Mouse (Mus musculus): ENCODE measurements around the gene Cog1.

Gene Cog1

DNA sequence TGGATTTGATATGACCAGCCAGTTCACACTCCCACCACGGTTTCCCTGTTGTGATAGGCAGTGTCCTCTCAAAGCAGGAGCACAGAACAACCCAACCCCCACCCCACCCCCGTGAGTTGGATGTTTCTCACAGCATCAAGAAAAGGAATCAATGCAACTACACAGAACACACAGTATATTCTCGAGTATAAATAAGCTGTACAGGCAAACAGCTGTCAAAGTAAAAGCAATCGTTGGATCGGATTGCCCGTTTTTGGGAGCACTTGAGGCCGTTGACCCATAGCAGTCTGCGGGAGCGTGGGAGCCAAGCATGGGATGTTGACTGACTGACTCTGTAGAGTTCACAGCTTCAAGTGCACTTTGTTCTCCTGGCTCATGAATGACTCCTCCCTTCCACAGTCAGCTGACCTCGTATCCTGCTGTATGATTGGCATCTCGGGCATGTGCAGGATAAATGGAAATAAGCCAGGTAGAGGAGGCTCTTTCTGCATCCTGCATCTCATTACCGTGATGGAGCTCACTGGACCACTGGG lies 49.1 kb downstream of the Cog1 start:
- in situ Hi-C loops (cut with MboI, MseI), result no loop called here

DNA sequence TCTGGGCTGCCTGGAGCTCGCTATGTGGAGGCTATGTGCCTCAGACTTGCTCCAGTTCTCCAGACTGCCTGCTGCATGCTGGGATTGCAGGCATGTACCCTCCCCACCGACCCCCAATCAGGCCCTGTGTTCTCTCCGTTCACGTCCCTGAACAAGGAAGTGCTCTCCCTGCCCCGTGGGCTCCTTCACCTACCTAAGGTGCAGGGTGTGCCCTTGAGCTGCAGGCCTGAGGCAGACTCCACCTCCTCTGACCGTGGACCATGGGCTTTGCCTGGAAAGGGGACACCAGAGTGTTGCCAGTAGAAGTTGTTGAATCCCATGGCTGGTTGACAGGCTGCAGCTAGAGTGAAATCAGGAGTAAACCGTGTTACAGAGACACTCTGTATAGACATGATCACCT lies 50.7 kb downstream of the Cog1 start:
- in situ Hi-C loops (cut with MboI, MseI), result no loop called here

DNA sequence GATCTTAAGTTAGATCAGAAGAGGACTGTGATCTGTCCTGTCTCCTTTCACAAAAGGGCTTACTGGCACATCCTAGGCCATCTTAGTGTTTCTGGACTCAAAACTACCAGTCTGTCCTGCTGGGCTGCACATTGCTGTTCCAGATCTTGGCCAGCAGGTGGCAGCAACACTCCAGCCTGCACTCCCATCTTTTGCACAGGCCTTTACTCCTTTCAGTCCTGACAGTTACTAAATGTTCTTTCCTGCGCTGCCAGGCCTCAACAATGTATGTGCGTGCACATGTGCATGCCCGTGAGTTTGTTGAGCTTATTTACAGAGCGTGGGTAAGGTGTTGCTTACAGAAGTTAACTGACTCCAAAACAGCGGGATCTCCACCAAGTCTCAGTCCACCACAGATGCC lies 54.8 kb downstream of the Cog1 start:
- in situ Hi-C loops (cut with MboI, MseI), result no loop called here

DNA sequence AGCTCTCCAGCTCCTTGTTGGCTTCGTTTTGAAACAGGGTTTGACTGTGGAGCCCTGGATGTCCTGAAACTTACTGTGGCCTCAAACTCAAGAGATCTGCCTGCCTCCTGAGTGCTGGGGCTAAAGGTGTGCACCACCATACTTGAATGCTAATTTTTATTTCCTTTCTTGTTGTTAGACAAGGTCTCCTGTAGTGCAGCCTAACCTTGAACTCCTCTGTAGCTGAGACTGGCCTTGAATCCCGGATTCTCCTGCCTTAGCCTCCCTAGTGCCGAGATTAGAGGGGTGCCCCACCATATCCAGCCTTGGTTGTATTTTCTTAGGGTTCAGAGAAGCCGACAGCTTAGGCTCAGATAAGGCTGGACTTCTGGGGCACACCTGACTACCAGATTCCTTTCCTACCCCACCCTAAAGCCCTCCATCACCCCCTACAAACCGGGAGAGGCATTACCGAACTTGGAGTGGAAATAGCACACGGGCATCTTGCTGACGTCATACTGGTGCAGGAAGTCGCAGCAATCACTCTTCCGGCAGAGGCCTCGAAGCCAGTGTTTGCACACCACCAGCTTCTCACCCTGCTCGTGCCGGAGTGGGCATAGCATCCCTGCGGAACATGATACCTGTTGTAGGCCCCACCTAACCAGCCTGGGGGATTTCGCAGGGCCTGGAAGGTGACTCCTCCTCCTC lies 57.1 kb downstream of the Cog1 start:
- in situ Hi-C loops (cut with MboI, MseI), result loop anchor here (5.0 kb wide), 1 partner anchor 106 kb away; no protein-coding TSS in a partner anchor

DNA sequence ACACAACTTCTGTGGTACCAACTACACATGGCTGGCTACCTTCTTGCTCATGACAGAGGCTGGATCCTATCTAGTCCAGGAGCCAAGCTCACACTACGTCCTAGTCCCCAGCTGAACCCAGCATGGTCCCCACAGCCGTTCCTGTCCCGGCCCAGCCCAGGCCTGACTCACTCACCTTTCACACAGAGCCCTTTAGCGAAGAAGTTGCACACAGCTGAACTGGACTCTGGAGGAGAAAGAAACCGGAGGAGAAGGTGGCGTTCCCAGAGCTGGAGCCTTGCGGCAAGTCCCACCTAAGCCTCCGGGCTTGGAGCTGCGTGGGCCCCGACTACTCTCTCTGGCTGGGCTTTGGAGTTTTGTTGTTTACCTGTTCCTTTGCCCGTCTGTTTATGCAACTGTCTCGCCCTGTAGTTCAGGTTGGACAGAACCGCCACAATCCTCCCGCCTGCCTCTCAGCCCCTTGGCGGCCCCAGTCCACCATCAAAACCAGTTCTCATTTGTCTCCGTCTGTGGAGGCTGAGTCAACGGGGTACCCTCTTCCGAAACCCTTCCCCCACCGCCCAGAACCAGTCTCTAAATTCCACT lies 59.8 kb downstream of the Cog1 start:
- in situ Hi-C loops (cut with MboI, MseI), result loop anchor here (5.0 kb wide), 1 partner anchor 104 kb away; no protein-coding TSS in a partner anchor

DNA sequence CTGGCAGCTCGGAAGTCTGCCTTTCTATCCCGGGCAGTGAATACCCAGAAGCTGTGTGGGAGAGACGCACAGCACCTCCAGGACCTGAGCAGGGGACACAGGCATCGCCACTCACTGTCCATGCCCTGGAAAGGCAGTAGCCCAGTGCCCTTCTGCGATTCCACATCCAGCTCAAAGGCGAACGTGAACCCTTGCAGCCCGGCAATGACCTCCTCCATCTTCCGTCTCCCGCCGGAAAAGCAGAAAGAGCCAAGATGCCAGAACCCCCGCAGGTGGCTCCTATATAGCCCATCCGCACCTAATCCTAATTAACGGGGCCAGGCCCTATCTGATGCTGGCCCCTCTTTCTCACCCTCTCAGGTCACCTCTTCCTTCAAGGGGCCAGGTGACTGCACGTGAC lies 60.3 kb downstream of the Cog1 start:
- in situ Hi-C loops (cut with MboI, MseI), result loop anchor here (5.0 kb wide), 1 partner anchor 103 kb away; no protein-coding TSS in a partner anchor

DNA sequence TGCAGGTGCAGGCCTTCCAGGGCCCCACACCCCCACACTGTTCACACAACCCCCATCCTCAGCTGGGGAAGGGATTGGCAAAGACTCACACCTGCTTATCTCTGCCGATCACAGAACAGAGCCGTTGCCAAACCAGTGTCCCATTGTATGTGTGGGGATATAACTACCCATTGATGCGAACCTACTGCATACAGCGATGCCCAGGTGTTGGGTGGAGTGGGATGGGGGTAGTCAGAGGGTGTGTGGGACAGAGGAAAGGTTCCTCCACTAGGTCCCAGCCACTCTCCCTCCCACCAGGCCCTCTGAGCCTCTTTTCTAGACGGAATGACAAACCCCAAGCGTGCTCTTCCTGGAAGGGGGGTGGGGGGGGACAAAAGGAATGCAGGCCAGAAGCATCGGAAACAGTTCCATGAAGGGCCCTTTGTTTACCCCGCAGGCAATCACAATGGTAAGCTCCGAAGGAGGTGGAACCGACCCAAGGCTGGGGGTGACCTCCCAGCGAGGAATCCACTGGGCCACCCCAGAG lies 60.8 kb downstream of the Cog1 start, which contains the start of gene Cpsf4l:
Gene Cpsf4l, minus strand, starts transcription at position 287 of the 526 bp plus-strand sequence.
- in situ Hi-C loops (cut with MboI, MseI), result loop anchor here (5.0 kb wide), 1 partner anchor 103 kb away; no protein-coding TSS in a partner anchor

DNA sequence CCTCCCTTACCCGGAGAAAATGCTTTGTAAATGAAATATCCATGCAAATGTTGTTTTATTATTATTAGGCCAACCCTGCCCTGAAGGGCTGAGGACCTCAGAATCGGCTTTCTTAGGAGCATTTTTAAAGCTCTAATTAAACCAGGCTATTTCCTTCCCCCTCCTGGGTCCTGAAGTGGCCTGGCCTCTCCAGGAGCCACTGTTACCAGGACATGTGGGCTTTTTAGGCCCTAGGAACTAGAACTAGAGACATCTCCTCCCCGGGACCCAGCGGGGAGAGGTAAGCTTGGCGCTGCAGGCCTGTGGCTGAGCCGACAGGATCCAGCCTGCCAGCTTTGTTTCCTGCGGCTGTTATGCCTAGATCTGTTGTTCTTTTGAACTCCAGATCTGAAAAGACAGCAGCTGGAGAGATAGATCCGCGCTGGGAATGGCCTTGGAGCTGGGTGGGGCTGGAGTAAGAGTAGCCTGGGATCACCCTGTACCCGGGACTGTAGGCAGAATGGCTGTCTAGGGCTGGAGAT lies 61.3 kb downstream of the Cog1 start:
- in situ Hi-C loops (cut with MboI, MseI), result no loop called here

DNA sequence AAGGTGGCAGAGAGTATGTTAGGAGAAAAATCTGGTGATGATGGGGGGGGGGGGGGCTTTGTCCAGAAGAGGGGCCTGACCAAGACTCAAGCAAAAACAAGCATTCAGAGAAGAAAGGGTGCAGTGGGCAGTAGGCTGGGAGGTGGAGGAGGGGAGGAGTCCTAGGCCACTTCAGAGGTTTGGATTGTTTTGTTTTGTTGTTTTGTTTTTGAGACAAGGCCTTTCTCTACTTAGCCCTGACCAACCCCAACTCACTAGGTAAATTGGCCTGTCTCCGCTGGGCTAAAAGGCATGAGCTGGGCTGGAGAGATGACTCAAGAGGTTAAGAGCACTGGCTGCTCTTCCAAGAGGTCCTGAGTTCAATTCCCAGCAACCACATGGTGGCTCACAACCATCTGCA lies 62.1 kb downstream of the Cog1 start:
- in situ Hi-C loops (cut with MboI, MseI), result no loop called here

DNA sequence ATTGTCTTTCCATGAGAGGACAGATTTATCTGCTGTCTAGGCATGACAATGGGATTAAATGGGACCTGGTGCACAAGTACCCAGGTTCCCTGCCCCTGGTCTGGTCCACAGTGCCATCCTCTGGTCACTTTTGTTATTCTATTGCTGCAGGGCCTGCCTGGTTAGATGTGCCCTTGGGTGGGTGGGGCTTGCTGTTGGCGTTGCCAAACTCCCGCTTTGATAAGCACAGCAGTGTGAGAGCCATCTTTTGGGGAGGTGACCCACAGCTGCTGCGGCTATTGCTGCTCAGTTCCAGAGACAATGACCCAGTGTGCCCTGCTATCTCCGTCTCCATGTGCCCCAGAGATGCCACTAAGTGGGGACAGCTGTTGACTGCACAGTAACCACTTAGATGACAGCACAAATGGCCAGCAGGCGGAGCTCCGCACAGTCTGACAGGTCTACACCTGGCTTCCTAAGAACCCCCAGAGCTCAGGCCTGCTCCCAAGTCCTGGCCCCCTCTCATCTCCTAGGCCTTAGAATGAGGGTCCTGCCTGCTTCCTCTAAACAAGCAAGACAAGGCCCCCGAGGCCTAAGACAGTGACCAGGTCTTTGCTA lies 66.2 kb downstream of the Cog1 start:
- in situ Hi-C loops (cut with MboI, MseI), result no loop called here

DNA sequence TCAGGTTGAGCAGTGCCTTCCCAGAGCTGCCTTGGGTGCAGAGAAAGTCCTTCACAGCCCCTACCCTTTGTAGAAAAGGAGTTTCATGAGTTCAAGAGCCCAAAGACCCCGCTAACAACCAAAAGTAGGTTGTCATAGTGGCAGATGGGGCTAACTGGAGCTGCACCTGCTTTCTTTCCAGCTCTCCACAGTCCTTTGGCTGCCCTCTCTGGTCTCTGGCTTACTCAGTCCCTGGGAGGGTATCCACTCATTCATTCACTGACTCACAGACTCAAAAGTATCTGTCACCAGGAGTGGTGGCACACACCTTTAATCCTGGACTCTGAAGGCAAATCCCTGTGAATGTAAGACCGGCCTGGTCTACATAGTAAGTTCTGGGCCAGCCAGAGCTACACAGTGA lies 67.2 kb downstream of the Cog1 start:
- in situ Hi-C loops (cut with MboI, MseI), result no loop called here
